ENCODE assay signal across 14 mouse cellular contexts in genomic region chr19:50087277-50087676, GRCm38 (mm10).
DNase-seq lines count a peak whose midpoint lies in the region; ATAC-seq lines count a peak whose summit lies in the region.
"Had no signal": no experiment of that assay in that cellular context is flagged by ENCODE, and none has a peak within 500 bp of the region (broad histone marks: within the 10 kb centered on the region; RNA-seq: fewer than 3 reads in every experiment).

No protein-coding gene starts in this region.

- no peak overlapping the region for H3K9ac ChIP-seq in forebrain, embryonic 11.5 days (ENCODE audit: low read length)
- H3K9ac ChIP-seq in hindbrain, embryonic 11.5 days (ENCODE audit: low read depth, low read length) = no peak overlapping the region
- no peak overlapping the region for H3K9ac ChIP-seq in midbrain, embryonic 13.5 days (replicated peaks)
- no peak overlapping the region for H3K9ac ChIP-seq in liver, embryonic 11.5 days (ENCODE audit: low read depth, low read length)
- H3K9ac ChIP-seq: heart, embryonic 12.5 days; kidney, embryonic 15.5 days had no signal

- no peaks in the 10 kb centered on the region for H3K4me1 ChIP-seq in forebrain, embryonic 11.5 days (replicated peaks; ENCODE audit: control insufficient read depth, insufficient read depth, low read length)
- peaks cover 8% of the 10 kb centered on the region for H3K4me1 ChIP-seq in forebrain, embryonic 10.5 days
- no peaks in the 10 kb centered on the region for H3K4me1 ChIP-seq in hindbrain, embryonic 11.5 days (replicated peaks; ENCODE audit: control insufficient read depth, insufficient read depth, low read length)
- H3K4me1 ChIP-seq in midbrain, embryonic 13.5 days (replicated peaks) = peaks cover 8% of the 10 kb centered on the region
- no peaks in the 10 kb centered on the region for H3K4me1 ChIP-seq in liver, embryonic 11.5 days (replicated peaks; ENCODE audit: control insufficient read depth, insufficient read depth, low read length)
- H3K4me1 ChIP-seq: heart, embryonic 12.5 days; kidney, embryonic 15.5 days had no signal

- no peaks in the 10 kb centered on the region for H3K27me3 ChIP-seq in forebrain, embryonic 11.5 days (ENCODE audit: control insufficient read depth, insufficient read depth, low read length)
- H3K27me3 ChIP-seq in forebrain, embryonic 10.5 days (ENCODE audit: poor library complexity, severe bottlenecking) = no peaks in the 10 kb centered on the region
- no peaks in the 10 kb centered on the region for H3K27me3 ChIP-seq in hindbrain, embryonic 11.5 days (ENCODE audit: control insufficient read depth, insufficient read depth, low read length)
- no peaks in the 10 kb centered on the region for H3K27me3 ChIP-seq in midbrain, embryonic 13.5 days
- no peaks in the 10 kb centered on the region for H3K27me3 ChIP-seq in liver, embryonic 11.5 days (replicated peaks; ENCODE audit: control insufficient read depth, insufficient read depth, low read length)
- H3K27me3 ChIP-seq: heart, embryonic 12.5 days; kidney, embryonic 15.5 days had no signal

- H3K9me3 ChIP-seq in forebrain, embryonic 11.5 days (ENCODE audit: control insufficient read depth, low read length) = no peaks in the 10 kb centered on the region
- no peaks in the 10 kb centered on the region for H3K9me3 ChIP-seq in forebrain, embryonic 10.5 days
- H3K9me3 ChIP-seq in hindbrain, embryonic 11.5 days (ENCODE audit: control insufficient read depth, low read length) = no peaks in the 10 kb centered on the region
- H3K9me3 ChIP-seq in midbrain, embryonic 13.5 days = no peaks in the 10 kb centered on the region
- no peaks in the 10 kb centered on the region for H3K9me3 ChIP-seq in liver, embryonic 11.5 days (ENCODE audit: control insufficient read depth, low read length)
- H3K9me3 ChIP-seq: heart, embryonic 12.5 days; kidney, embryonic 15.5 days had no signal

- no peak for DNase-seq in forebrain, embryonic 11.5 days (ENCODE audit: low spot score)
- no peak for DNase-seq in forebrain, embryonic 10.5 days (ENCODE audit: extremely low spot score, low spot score)
- DNase-seq in brain, adult 2 months (ENCODE audit: low read depth, low spot score) = peak; percentile 42
- peak; percentile 21 for DNase-seq in hindbrain, embryonic 11.5 days (ENCODE audit: low spot score)
- DNase-seq in liver, embryonic 11.5 days (ENCODE audit: low spot score) = no peak
- DNase-seq in spleen, postnatal 14 days (ENCODE audit: low spot score in 2 of 2) = no peak
- DNase-seq in gastrocnemius, postnatal 36 days = no peak
- DNase-seq: adrenal gland, adult 8-10 months; gastrocnemius, postnatal 10 days; thymus, adult 18-20 months had no signal

- H3K4me3 ChIP-seq in forebrain, embryonic 11.5 days (ENCODE audit: low read depth, low read length) = no peak overlapping the region
- H3K4me3 ChIP-seq in forebrain, embryonic 10.5 days = no peak overlapping the region
- H3K4me3 ChIP-seq in hindbrain, embryonic 11.5 days (ENCODE audit: low read depth, low read length) = no peak overlapping the region
- H3K4me3 ChIP-seq in midbrain, embryonic 13.5 days (replicated peaks) = no peak overlapping the region
- H3K4me3 ChIP-seq in liver, embryonic 11.5 days (ENCODE audit: low read depth, low read length) = no peak overlapping the region
- H3K4me3 ChIP-seq: erythroblast, embryonic 14.5 days; heart, embryonic 12.5 days; kidney, embryonic 15.5 days had no signal

- H3K4me2 ChIP-seq in forebrain, embryonic 11.5 days (ENCODE audit: low read depth, low read length, severe bottlenecking) = no peak overlapping the region
- 0 out of 2 replicates have a peak overlapping the region, but pooled peaks have one; percentile 3 for H3K4me2 ChIP-seq in hindbrain, embryonic 11.5 days (replicated peaks; ENCODE audit: low read depth, low read length)
- H3K4me2 ChIP-seq in midbrain, embryonic 13.5 days (replicated peaks) = no peak overlapping the region
- H3K4me2 ChIP-seq in liver, embryonic 11.5 days = no peak overlapping the region
- H3K4me2 ChIP-seq: heart, embryonic 12.5 days; kidney, embryonic 15.5 days had no signal

- peak; percentile 30; the same call in 1 of the 2 replicates for ATAC-seq in forebrain, embryonic 11.5 days (replicated peaks; ENCODE audit: low FRiP score)
- peak; percentile 49; the same call in 1 of the 2 replicates for ATAC-seq in hindbrain, embryonic 11.5 days (ENCODE audit: low FRiP score)
- peak; percentile 24; the same call in 1 of the 2 replicates for ATAC-seq in midbrain, embryonic 13.5 days
- no peak for ATAC-seq in liver, embryonic 11.5 days (replicated peaks; ENCODE audit: low FRiP score)

- H3K36me3 ChIP-seq in forebrain, embryonic 11.5 days (ENCODE audit: control insufficient read depth, insufficient read depth, low read length) = no peaks in the 10 kb centered on the region
- H3K36me3 ChIP-seq in forebrain, embryonic 10.5 days (replicated peaks) = no peaks in the 10 kb centered on the region
- H3K36me3 ChIP-seq in hindbrain, embryonic 11.5 days (ENCODE audit: control insufficient read depth, insufficient read depth, low read length) = no peaks in the 10 kb centered on the region
- no peaks in the 10 kb centered on the region for H3K36me3 ChIP-seq in midbrain, embryonic 13.5 days
- no peaks in the 10 kb centered on the region for H3K36me3 ChIP-seq in liver, embryonic 11.5 days (ENCODE audit: control insufficient read depth, insufficient read depth, low read length)
- H3K36me3 ChIP-seq: heart, embryonic 12.5 days; kidney, embryonic 15.5 days had no signal

- H3K27ac ChIP-seq in forebrain, embryonic 11.5 days (ENCODE audit: low read depth, low read length) = no peak overlapping the region
- no peak overlapping the region for H3K27ac ChIP-seq in forebrain, embryonic 10.5 days
- no peak overlapping the region for H3K27ac ChIP-seq in hindbrain, embryonic 11.5 days (ENCODE audit: low read depth, low read length)
- H3K27ac ChIP-seq in midbrain, embryonic 13.5 days = no peak overlapping the region; the same call in 1 of the 2 replicates
- H3K27ac ChIP-seq in liver, embryonic 11.5 days (ENCODE audit: low read depth, low read length) = no peak overlapping the region
- H3K27ac ChIP-seq: kidney, embryonic 15.5 days had no signal

- intact Hi-C loops in gastrocnemius, postnatal 36 days (cut with DNase I) = no loop called here

- WGBS in forebrain, embryonic 11.5 days = 20% methylated on average over 6 of the region's 6 CpGs
- 27% methylated on average over 6 of the region's 6 CpGs for WGBS in forebrain, embryonic 10.5 days
- 27% methylated on average over 6 of the region's 6 CpGs for WGBS in hindbrain, embryonic 11.5 days
- WGBS in midbrain, embryonic 13.5 days = 4% methylated on average over 6 of the region's 6 CpGs
- 74% methylated on average over 6 of the region's 6 CpGs for WGBS in liver, embryonic 11.5 days

Comparison
In these comparisons a context has a peak if more than half of its experiments do, and no peak if none do; other contexts are left out.
1. DNase-seq: peak in brain, adult 2 months (single experiment) and hindbrain, embryonic 11.5 days (single experiment); none in forebrain, embryonic 11.5 days (single experiment), forebrain, embryonic 10.5 days (single experiment), liver, embryonic 11.5 days (single experiment), spleen, postnatal 14 days (0 of 2) and gastrocnemius, postnatal 36 days (0 of 2).